Mouse (Mus musculus) bone marrow, adult 2 months (tissue): ENCODE results near the gene Adgra3.

Experiments used
- CTCF ChIP-seq: fragments of 200-500 bp; IDR thresholded peaks from 2 replicates; pipeline ENCODE4 v1.5.1; 2011; ENCODE audit warnings: low read length, control low read depth; ENCODE audit not compliant: control insufficient read depth, insufficient read depth
- POLR2A ChIP-seq: fragments of 200-500 bp; IDR thresholded peaks from 2 replicates; pipeline ENCODE4 v1.6.1; 2011; ENCODE audit warnings: low read depth, mild to moderate bottlenecking, control low read depth, low read length, borderline replicate concordance; ENCODE audit not compliant: control insufficient read depth

DNA sequence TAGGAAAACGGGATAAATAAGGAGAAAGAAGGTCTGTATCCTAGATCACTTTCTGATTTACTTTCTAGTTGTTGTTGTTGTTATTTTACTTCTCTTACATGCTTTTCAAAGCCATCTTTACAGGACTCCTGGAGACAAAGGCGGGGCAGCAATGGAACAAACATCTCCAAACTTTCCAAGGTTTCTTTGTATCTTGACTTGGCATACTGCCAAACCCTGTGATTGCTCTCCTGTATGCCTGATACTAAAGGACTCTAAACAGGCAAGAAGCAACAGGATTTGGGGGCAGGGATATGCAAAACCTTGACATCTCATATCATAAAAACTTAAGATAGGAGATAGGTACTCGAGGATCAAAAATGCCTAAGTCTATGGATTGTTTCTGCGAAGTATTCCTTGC, 6.3 kb downstream of the Adgra3 start:
- no peak for TF ChIP-seq CTCF
- TF ChIP-seq POLR2A: no peak
